Mouse (Mus musculus) 416B (cell line): ENCODE measurements at regions not wholly inside any gene's neighbourhood (a gene's known extent, or its start where the extent isn't known, plus 50 kb on each side); places are given as distances from the start of the nearest gene placed in this dataset.

Experiments
- DNase-seq: peaks from one replicate; pipeline ENCODE4 v3.0.0; 2011; ENCODE audit warnings: low read depth

DNA sequence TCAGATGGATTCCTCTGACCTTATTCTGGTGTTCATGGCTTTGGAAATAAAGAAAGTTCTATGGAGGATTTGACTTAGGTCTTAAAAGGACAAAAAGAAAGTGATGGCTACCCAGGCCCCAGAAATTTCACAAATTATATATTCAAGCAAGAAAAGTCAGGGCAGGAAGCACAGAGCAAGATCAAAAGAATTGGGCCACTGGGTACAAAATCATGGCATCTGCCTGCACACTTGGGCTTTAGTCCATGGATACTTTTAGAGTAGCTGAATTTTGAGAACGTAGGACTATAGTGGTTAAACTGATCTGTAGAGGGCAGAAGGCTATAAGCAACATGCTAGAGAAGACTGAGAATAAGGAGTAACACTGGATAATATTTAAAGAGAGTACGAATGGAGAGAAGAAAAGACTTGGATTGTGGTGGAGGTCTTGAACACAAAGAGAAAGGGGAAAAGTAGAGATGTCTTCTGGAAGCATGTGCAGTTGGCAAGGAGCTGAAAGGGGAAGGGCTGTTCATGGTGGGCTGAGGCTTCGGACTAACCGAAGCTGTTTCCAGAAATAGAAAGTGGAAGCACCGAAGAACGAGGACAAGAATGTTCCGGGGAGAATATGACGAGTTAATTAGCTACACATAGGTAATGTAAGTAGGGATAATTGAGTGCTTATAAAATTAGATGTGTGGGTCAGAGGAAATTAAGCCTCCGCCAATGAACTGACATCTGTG is 168.2 kb upstream of the Itga4 start:
- peak; percentile 7 for DNase-seq

DNA sequence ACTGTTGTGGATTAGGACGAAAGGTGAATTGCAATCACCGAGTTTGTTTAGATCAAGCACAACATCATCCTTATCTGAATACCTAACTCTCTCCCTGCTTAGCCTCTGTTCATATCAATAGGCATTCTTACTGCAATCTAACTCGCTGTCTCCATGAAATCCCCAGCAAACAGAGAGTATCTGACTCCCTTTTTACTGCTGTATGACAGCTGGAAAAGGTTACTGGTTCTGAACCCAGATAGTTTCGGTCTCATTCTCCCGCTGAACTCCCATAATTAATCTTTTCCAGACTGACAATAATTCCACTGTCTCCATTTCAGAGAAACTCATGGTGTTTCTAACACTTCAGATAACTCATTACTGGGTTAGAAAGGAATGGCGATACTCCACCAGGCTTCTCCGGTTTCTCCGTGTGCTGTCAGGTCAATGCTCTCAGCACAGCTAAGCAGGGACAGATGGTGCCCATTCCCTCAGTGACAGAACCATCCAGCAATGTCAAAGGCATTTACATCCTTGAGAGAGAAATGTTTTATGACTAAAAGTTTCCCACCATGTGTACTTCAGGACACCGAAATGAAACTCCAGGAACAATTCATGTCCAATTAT is 167.5 kb upstream of the Itga4 start:
- DNase-seq = no peak

DNA sequence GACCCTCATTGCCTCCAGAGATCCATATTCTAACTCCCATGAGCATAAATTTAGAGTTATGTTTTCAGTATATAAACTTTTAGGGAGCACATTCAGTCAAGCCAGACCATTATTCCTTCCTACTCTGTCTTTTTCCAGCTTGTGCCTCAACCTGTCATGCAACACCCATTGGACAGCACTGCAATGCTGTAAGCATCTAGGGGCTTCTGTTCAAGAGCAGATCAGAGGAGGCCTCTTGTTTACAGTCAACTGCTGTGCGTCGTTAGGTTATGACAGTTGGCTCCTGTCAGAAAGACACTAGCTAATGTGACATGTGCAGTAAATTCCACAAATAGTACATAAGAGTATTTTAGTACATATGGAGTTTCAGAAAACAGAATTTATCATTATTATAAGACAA is 165.0 kb upstream of the Itga4 start:
- DNase-seq = no peak

DNA sequence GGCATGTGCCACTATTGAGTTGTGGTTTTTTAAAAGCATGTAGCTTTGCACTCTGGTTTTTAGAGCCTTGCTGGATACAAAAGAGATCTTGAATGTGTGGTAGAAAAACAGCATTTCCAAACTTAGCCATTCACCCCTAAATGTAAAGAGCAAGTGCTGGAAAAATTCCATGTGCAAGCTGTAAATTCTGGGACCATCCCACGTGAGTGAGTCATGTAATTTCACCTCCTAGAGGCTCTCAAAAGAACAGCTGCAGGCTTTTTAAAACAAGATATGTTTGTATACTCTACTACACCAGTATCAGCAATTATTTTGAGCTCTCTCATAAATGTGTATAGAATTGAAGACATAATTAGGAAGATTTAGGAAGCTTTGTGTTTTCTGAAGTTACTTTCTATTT is 160.9 kb upstream of the Itga4 start:
- no peak for DNase-seq

DNA sequence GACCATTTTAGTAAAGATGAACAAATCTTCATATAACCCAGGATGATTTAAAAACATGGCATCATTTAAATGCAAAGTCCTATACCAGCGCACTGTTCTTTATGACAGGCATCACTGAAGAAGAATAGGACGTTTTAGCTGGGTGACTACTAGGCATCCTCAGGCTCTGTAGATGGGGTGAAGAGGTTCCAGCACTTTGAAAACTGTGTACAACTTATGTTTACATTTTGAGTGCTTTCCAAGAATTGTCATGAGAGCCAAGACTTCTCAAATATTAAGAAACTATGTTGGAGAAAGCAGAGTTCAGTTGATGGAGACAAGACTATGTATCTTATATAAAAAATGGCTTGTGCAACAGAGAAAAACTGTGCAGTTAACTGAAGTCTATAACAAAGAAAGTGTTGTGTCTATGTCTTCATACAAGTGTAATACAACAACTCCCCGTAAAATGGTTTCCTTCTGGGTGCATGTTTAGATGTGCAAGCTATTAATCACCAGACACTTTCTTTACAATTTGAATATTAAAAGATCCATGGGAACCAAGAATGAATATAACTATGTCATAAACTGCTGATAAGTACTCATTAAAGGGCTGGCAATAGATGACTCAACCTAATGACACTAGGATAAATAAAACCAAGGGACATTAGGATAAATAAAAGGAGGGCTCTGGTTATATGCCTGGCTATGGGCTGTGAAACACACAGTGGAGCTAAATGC is 158.5 kb upstream of the Itga4 start:
- DNase-seq = no peak

DNA sequence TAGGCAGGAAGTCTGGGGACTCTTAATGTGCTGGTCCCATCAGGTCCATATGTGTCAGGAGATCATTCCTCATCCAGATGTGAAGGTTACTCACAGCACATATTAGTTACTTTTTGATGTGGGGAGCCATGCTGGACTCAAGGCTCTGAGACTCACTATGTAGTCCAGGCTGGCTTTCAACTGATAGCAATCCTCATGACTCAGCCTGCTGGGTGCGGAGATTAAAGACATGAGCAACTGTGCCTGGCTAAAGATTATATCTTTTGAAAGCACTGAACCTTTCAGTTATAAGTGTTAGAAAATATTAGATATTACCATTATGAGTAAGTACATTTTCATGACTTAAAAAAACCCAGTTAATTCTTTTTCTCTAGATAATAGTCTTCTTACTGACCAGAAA is 155.6 kb upstream of the Itga4 start:
- DNase-seq = peak; percentile 12

DNA sequence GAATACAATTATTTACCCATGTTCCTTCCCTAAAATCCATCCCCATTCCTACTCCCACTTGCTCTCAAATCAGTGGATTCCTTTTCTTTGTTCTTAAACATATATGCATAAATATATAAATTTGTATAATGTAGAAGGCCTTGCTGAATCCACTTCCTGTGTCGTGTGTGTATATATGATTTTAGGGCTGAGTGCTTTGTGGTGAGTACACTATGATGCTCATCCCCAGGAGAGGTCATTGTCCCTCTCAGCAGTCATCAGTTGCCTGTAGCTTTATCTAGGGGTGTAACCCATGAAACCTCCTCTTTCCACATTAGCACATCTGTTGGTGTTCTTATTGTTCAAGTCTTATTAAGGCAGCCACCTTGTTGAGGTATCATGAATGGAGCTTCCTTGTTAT is 143.6 kb upstream of the Itga4 start:
- DNase-seq = no peak

DNA sequence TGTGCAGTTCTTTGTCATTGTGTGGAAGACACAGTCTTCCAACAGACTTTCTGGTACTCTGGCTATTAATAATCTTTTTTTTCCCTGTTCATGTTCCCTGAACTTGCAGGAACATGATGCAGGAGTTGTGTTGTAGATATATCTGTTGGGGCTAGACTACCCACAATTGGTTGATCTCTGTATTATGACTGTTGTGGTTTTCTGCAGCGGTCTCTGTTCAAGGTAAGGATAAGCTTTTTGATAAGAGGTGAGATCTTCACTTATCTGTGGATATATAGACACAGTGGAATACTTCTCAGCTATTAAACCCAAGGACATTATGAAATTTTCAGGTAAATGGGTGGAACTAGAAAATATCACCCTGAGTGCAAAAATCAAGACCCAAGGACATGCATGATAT is 143.2 kb upstream of the Itga4 start:
- no peak for DNase-seq

DNA sequence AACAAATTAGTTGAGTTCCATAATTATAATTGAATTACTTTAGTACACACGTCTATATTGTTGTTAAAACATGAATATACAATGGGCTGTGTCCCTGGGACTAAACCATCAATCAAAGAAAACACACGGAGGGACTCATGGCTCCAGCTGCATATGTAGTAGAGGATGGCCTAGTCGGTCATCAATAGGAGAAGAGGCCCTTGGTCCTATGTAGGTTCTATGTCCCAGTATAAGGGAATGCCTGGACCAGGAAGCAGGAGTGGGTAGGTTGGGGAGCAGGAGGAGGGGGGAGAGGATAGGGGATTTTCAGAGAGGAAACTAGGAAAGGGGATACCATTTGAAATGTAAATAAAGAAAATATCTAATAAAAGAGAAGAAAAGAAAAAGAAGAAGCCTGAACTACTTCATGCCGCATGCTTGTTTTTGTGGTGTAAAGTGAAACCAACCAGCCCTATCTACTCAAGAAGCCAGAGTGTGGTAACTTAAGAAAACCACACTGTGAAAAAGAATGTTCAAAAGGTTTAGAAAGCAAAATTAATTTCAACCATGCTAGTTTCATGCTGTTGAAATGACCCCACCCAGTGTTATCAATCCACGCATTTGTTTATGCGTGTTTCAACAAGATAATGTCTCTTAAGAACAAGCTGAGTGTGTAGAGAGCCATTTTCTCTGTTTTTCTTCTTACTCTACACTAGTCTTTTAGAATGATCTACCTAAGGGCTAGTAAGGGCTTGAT is 134.4 kb upstream of the Itga4 start:
- DNase-seq = peak; percentile 50

DNA sequence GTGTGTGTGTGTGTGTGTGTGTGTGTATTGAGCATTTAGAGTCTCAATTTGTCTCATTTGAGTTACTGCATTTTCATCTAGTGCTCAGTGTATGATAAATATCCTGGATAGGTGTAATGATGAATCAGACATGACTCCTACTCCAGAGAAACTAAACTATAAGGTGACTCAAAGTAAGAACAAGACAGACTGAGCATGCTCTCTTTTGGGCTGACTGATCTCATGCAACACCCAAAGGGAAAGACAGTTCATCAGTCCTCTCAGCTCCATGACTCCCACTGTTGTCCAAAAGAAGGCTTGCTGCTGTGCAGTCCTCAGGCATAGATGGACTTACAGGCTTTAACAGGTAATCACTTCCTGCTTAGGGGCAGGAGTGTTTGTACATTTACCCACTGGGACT is 132.7 kb upstream of the Itga4 start:
- DNase-seq = no peak

DNA sequence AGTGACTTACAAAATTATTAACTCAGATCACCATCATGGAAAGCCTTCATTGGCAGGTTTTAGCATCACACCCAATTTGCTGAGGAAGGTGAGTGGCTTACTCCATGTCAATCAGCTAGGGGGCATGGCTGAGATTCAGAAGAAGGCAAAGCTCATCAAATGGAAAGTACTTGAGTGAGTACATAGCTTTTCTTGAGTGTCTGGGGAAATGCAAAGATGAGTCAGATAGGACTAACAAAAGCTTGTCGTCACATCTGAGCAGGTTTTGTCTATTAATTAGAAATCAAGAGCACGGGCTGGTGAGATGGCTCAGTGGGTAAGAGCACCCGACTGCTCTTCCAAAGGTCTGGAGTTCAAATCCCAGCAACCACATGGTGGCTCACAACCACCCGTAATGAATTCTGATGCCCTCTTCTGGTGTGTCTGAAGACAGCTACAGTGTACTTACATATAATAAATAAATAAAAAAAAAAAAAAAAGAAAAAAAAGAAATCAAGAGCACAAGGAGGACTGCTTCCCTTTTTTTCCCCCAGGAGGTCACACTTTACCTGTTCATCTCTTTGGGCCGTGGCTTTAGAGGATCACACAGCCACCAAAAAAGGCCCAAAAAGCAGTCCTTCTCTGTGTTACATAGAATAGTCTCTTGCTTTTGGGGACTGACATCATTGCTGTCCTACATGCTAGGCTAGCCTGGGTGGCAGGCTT is 130.8 kb upstream of the Itga4 start:
- peak; percentile 12 for DNase-seq

DNA sequence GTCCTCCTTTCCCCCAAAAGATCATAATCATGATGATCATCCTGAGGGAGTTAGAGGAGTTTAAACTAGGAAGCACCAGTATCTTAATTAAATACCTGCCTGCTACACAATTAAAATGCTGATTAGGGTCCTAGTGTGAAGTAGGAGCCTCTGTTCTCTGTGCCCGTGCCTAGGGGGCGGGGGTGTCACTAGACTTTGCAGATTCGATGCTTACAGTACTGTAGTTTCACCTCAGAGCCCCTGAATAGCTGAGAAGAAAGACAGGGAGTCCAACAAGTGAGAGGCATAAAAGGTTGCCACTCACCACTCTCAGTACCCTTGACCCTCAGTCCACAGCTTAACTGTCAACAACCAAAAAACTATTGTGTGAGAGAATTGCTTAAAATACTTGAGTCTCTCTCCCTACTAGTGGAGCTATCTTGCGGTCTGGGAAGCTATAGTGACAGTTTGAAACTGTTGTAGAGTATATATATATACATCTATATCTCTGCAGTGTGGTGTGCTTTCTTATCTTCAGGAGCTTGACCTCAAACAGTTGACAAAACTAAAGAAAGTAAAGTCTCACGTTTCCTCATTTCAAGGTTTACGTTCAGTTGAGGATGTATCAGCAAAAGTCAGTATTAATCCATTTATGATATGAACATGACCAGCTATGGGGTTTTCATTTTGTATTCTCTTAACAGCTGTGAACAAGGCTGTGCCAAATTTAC is 128.9 kb upstream of the Itga4 start:
- DNase-seq = peak; percentile 8

DNA sequence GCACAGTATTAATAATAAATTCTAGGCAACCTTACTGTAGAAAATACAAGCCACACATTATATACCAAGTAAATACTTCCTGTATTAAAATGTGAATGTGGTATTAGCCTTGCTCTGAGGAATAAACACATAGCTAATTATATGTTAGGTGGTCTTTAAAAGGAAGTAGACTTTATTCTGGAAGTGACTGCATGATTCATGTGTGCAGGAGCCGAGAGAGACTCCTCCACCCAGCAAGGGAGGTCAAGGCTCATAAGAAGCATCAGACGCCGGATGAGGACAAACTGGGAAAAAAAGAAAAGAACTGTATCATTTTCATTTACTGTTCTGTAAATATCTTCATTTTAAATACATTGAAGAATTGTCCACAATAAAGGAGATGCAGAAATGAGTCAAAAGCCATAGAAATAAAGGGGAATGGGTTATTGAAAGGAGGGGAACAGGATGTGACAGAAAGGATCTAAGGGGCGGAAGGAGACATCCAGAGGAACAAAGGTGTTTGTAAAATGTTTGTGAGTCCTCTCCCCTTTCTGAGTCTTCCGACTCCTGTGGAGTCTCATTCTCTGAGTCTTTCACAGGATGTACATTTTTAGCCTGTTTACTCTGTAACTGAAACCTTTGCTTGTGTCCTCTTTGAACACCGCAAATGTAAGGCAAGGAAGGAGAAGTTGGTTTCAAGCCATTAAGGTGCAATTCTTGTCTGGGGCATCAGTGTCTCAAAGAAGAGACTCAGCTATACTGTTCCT is 128.1 kb upstream of the Itga4 start:
- no peak for DNase-seq

DNA sequence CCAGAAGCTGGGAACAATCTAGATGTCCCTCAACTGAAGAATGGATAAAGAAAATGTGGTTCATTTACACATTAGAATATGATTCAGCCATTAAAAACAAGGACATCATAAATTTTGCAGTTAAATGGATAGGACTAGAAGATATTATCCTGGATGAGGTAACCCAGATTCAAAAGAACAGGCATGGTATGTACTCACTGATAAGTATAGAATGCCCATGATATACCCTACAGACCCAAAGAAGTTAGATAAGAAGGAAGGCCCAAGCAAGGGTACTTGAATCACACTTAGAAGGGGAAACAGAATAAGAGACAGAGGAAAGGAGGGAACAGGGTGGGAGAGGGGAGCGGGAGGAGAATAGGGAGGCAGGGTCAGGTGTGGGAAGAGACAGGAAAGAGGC is 127.4 kb upstream of the Itga4 start:
- no peak for DNase-seq

DNA sequence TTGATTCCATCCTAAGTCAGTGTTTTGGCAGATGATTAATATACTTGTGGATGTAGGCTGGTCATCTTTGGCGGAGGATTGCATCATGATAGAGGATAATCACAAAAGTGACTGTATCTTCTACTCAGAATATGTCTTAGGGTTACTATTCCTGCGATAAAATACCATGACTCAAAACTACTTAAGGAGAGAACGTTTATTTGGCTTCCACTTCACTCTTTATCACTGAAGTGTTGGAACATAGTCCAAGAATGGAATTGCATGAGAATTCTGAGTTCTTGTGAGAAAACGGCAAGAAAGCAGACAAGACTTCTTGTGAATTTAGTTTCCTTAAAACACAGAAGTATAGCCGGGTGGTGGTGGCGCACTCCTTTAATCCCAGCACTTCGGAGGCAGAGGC is 124.6 kb upstream of the Itga4 start:
- DNase-seq = no peak

DNA sequence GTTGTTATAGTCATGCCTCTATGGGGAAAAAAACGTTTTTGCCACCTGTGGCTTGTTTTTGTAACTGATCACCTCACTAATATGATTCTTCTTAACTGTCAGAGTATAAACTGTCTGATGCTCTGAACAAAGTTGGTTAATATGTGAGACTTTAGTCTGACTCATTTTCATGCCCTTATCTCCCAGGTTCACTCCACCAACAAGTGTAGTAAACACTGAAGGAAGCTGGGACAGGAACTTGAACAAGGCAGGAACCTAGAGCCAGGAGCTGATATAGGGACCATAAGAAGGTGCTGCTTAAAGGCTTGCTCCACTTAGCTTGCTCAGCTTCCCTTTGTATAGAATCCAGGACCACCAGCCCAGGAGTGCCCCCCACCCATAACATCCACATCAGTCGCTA is 124.0 kb upstream of the Itga4 start:
- peak; percentile 5 for DNase-seq

DNA sequence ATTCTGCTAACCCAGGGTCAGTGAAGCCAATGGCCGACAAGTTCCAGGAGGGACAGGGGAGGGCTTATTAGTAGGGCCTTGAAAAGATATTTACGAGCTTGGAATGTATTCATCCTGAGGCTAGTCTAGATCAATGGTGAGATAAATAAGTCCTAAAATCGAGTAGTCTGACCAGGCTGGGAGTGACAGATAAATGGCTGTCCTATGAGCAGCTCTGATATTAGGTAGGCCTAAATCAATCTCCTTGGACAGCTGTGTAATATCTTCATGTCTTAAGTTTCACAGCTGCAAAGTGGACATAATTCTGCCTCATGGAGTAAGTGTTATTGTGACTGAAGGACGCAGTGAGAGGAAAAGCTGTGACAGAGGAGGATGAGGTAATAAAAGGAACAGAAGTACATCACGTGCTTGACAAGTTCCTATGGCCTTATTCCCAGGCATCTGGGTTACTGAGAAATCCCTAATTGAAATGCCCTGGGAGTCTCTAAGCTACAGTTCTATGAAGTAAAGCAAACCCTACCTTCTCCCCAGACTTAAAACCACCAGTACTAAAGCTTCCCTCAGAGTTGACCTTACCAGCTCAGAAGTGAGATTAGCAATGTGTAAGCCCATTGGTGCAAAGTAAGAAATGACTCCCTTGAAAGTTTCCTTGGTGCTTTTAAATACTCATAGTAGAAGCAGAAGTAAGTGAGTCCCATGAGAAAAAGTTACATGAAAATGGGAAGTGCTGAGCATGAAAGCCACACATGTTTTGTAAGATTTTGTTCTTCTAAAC is 123.3 kb upstream of the Itga4 start:
- DNase-seq = no peak

DNA sequence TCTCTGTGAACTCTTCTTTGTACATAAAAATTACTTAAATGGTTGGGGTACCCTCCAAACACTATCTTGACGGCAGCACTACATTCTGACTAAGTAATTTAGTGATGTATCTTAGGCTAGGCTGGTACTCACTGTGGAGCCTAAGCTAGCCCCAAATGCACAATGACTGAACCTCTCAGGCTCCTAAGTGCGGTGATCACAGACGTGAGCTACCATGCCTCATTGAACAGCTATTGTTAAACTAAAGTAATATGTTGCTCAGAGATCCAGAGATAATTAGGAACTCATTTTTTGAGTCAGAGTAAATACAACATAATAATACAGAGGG is 122.7 kb upstream of the Itga4 start:
- no peak for DNase-seq

DNA sequence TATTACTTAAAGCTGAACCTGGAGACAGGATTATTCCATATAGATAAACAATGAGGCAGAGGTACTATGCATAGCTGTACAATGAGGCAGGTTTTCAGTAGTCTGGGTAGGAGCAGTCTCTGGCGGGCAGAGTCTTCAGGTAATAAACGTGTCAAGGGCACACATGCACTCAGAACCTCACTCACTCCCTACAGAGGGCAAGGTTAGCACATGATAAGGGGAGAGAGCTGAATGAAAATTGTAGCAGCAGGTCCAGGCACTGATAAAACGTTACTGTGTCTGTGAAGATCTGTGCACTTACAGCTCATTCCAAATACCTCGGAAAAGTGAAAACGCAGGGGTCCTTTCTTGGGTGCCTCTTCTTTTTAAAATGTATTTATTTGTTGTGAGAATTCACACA is 120.9 kb upstream of the Itga4 start:
- DNase-seq = no peak

DNA sequence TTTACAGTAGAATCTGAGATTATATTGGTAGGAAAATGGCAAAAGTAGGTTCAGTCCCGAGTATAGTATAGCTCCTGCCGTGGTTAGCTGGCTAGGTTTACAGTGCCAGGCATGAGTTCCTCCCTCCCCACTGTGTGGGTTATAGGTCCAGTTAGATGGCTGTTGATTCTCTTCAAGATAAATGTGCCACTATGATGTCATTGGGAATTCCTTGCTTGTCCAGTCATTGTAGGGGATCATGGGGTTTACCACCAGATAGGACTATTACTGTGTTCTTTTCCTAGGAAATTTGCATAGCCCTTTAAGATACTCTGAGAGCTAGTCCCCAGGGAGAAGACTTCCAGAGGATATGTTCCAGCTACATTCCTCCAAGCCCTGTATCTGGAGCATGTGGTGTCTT is 119.2 kb upstream of the Itga4 start:
- no peak for DNase-seq
